Mouse (Mus musculus) gastrocnemius, adult 2 months (tissue): Measurements from ENCODE around the gene Rhbdl1. TPM values are rescaled to one million over a fixed set of nuclear protein-coding genes. Genes with fewer than 3 reads are reported as not detected.
"Not testable (repeated sequence)": the region's sequence is repeated elsewhere in the genome, so short reads cannot be mapped to it uniquely, and the experiment has no call there.

Source experiments
- DNase-seq: peaks from one replicate; pipeline ENCODE4 v3.0.0; 2022
- H3K27ac ChIP-seq: fragments of 200-600 bp; 2 replicates; pipeline ENCODE4 v1.8.1; 2022; ENCODE audit warnings: mild to moderate bottlenecking
- H3K4me3 ChIP-seq: fragments of 200-600 bp; 2 replicates; pipeline ENCODE4 v1.8.1; 2022; ENCODE audit warnings: mild to moderate bottlenecking, moderate library complexity
- CTCF ChIP-seq: fragments of 200-600 bp; IDR thresholded peaks from 2 replicates; pipeline ENCODE4 v1.8.1; 2022; ENCODE audit warnings: antibody characterized with exemption, mild to moderate bottlenecking, moderate library complexity
- intact Hi-C: fragments of 180-260 bp; cut with DNase I; formaldehyde crosslinking; loops from one replicate; pipeline ENCODE4 v1.15.1; 2025
- total RNA-seq, 2 experiments: library from RNA; stranded (reverse); gene quantifications; 2 replicates each; pipeline ENCODE4 v1.2.3; 2021

The Rhbdl1 gene
- total RNA-seq, 2 experiments from 2014 or later = 17.2 to 20.2 TPM

DNA sequence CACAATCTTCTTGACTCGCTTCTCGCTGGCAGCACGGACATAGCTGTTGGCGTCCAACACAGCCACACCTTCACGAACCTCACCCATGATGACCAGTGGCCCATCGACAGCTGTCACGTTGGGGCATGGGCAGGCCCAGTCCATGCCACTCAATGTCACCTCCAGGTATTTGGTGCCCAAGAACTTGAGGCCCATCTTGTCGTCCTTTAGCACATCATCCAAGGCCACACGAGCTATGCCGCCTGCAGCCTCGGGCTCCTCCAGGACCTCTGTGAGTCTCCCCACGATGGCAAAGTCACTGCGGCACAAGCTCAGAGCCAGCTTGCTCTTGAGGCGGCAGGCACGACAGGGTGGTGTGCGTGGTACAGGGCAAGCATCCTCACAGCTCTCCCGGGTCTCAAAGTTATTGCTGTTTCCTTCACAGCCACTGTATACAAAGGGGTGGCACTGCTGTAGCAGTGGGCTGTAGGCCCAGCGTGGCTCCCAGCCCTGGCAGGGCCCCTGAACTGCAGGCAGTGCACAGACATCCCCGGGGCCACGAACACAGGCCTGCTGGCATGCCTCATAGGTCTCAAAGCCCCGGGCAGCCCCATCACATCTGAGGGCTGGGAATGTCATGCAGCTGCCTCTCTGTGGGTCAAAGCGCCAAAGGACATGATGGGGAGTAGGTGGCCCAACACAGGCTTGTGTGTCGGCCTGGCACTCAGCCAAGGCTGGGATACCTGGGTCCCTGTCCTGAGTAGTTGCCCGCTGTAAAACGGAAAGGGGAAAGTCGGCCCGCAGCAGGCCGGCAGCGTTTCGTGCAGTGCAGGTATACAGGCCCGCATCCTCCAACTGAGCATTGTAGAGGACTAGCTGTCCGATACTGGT, 40.9 kb upstream of the Rhbdl1 start:
- no peak overlapping the region for H3K4me3 ChIP-seq
- intact Hi-C loops = loop anchor here (5.0 kb wide), 1 partner anchor 39 kb away; the partner anchor contains the start of gene Rab40c
- DNase-seq = no peak
- H3K27ac ChIP-seq = no peak overlapping the region
- TF ChIP-seq CTCF = no peak

- Histone ChIP-seq H3K4me3 (no peak overlapping the region), H3K27ac (no peak overlapping the region)
- intact Hi-C loops = loop anchor here (5.0 kb wide), 1 partner anchor 40 kb away; the partner anchor contains the start of gene Rab40c
- TF ChIP-seq CTCF = no peak
- no peak for DNase-seq
Observed at GRCm38 (mm10) chr17:25877025-25877424, 39.9 kb upstream of the Rhbdl1 start.

GRCm38 (mm10) chr17:25876347-25876915, 39.3 kb upstream of the Rhbdl1 start:
- no peak overlapping the region for H3K27ac ChIP-seq
- intact Hi-C loops = loop anchor here (5.0 kb wide), 1 partner anchor 41 kb away; the partner anchor contains the start of gene Rab40c
- DNase-seq = no peak
- no peak for TF ChIP-seq CTCF
- H3K4me3 ChIP-seq = peak overlapping the region; percentile 79

- DNase-seq = peak; percentile 94
- intact Hi-C loops = loop anchor here (5.0 kb wide), 1 partner anchor 42 kb away; the partner anchor contains the start of gene Rab40c
- H3K27ac ChIP-seq = peak overlapping the region; percentile 97
- peak overlapping the region; percentile 79 for H3K4me3 ChIP-seq
- peak; percentile 30; the same call in 1 of the 2 replicates for TF ChIP-seq CTCF
Observed at GRCm38 (mm10) chr17:25875171-25876136, 38.4 kb upstream of the Rhbdl1 start.

GRCm38 (mm10) chr17:25874721-25875170, 37.7 kb upstream of the Rhbdl1 start, which contains the start of gene Mettl26:
Mettl26 (plus strand) TSS chr17:25875074.
- DNase-seq = peak; percentile 90
- Histone ChIP-seq H3K27ac (peak within 1 kb of the TSS; percentile 97), H3K4me3 (peak within 1 kb of the TSS; percentile 79)
- TF ChIP-seq CTCF = peak; percentile 16; the same call in 1 of the 2 replicates
- intact Hi-C loops = loop anchor here (5.0 kb wide), 1 partner anchor 43 kb away; the partner anchor contains the start of gene Rab40c

DNA sequence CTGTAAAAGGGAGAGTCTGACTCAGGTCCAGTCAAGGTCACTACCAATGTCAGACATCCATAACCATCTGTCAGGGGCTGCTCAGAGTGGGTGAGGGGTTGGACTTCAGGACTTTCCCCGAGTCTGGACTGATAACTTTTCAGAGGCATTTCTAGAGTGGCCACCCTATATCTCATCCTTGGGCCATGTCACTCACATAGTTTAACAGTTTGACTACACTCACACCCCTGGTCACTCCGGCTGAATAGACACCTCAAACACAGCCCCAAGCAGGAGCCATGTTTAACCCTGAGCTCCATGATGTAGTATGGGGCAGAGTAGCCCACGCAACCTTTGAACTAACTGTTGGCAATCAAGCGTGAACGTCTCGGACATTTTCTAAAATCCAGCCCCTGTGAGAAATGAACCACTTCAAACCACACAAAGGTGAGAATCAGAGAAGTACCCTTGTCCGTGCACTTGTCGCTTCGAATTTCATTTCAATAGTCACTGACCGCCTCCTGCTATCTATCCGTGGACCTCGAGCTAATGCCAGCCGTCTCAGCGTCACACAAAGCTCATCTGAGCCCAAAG, 37.1 kb upstream of the Rhbdl1 start:
- TF ChIP-seq CTCF = no peak
- intact Hi-C loops = no loop called here
- Histone ChIP-seq H3K4me3 (peak overlapping the region; percentile 79), H3K27ac (peak overlapping the region; percentile 97)
- DNase-seq = no peak

DNA sequence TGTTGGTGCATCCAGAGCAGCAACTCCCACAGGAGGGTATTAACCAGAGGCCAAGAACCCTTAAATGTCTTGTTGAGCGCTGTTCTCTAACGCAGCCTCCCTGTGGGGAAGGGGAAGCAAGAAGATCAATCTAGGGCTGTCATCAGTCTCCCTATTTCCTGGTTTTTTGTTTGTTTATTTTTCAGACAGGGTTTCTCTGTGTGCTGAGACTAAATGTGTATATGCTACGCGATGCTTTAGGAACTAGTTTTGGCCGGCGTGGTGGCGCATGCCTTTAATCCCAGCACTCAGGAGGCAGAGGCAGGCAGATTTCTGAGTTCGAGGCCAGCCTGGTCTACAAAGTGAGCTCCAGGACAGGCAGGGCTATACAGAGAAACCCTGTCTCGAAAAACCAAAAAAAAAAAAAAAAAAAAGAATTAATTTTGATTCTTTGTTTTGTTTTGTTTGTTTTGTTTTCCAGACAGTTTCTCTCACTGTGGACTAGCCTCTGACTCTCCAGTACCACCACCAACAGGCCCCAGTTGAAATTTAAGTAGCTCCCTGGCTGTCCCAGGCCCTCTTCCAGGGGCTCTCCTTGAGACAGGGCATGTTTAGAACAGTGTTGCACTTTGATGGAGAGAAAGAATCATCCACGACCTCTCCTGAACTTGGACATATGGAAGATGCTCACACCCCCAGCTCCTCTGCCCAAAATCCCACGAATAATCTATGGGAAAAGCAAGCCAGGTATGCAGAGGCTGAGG, 36.5 kb upstream of the Rhbdl1 start:
- intact Hi-C loops = no loop called here
- Histone ChIP-seq H3K4me3 (no peak overlapping the region), H3K27ac (peak overlapping the region; percentile 97)
- no peak for TF ChIP-seq CTCF
- no peak for DNase-seq

DNA sequence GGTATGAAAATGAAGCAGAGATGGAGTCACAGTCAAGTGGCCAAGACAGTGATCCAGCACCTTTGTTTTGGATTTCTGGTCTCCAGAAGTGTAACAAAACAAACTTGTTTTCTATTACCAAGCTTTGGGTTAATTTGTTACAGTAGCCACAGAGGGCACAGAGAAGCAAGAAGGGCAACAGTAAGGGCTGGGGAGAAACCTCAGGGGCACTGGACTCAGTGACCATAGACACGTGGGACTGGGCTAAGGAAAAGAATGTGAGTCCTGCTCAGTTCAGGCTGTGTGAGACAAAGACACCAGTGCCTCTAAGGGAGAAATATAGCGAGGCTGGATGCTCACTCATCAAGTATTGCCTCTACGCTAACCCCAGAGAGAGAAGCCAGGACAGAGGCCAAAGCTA, 35.6 kb upstream of the Rhbdl1 start:
- Histone ChIP-seq H3K27ac (no peak overlapping the region), H3K4me3 (no peak overlapping the region)
- DNase-seq = no peak
- no peak for TF ChIP-seq CTCF
- intact Hi-C loops = no loop called here

- H3K4me3 ChIP-seq, H3K27ac ChIP-seq, DNase-seq, intact Hi-C loops: not testable (repeated sequence)
Observed at GRCm38 (mm10) chr17:25871566-25871965, 34.5 kb upstream of the Rhbdl1 start.

DNA sequence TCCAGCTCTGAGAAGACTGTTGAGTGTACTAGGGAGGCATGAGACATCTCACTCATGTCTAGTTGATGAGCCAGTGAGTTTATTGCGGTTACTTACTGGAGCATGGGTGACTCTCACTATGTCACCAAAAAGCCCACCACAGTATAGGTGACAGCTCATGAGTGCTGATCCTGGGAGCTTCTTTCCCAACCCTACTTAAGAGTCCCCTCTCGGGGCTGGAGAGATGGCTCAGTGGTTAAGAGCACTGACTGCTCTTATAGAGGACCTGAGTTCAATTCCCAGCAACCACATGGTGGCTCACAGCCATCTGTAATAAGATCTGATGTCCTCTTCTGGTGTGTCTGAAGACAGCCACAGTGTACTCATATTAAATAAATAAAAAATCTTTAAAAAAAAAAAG, 32.9 kb upstream of the Rhbdl1 start:
- TF ChIP-seq CTCF = no peak
- H3K27ac ChIP-seq = peak overlapping the region; percentile 99; the same call in 1 of the 2 replicates
- intact Hi-C loops = loop anchor here (5.0 kb wide), 1 partner anchor 38 kb away; the partner anchor contains the start of gene Stub1
- H3K4me3 ChIP-seq = no peak overlapping the region
- DNase-seq = no peak

GRCm38 (mm10) chr17:25869498-25869897, 32.4 kb upstream of the Rhbdl1 start:
- no peak overlapping the region for H3K4me3 ChIP-seq
- TF ChIP-seq CTCF = no peak
- intact Hi-C loops = loop anchor here (5.0 kb wide), 1 partner anchor 37 kb away; the partner anchor contains the start of gene Stub1
- no peak for DNase-seq
- peak overlapping the region; percentile 99 for H3K27ac ChIP-seq
